Mouse (Mus musculus) embryonic facial prominence, embryonic 14.5 days (tissue): Measurements from ENCODE around the gene Gm44965. TPM values are rescaled to one million over a fixed set of nuclear protein-coding genes. Genes with fewer than 3 reads are reported as not detected.
A peak's percentile ranks its signal among the peaks of the same experiment; 100 is the strongest.

Experiments used
- ATAC-seq: fragments of 200-750 bp; cut with Nextera tagmentation; 2 replicates; pipeline ENCODE4 v1.8.0; 2017; ENCODE audit warnings: low read depth, moderate number of reproducible peaks, moderate TSS enrichment
- DNase-seq: peaks from one replicate; pipeline ENCODE4 v3.0.0-alpha.2; 2015; ENCODE audit warnings: low spot score
- H3K27ac ChIP-seq: fragments of 300-500 bp; sonication (generic); replicated peaks from 2 replicates; pipeline ENCODE4 v1.5.1; 2014; ENCODE audit warnings: low read depth, mild to moderate bottlenecking, low read length, moderate library complexity
- H3K27me3 ChIP-seq: fragments of 300-500 bp; sonication (generic); replicated peaks from 2 replicates; pipeline ENCODE4 v1.6.1; 2014; ENCODE audit warnings: low read length; ENCODE audit not compliant: control insufficient read depth, insufficient read depth
- H3K36me3 ChIP-seq: fragments of 300-500 bp; sonication (generic); 2 replicates; pipeline ENCODE4 v1.6.1; 2014; ENCODE audit warnings: low read length, mixed read lengths; ENCODE audit not compliant: control insufficient read depth, insufficient read depth
- H3K4me1 ChIP-seq: fragments of 300-500 bp; sonication (generic); 2 replicates; pipeline ENCODE4 v1.6.1; 2014; ENCODE audit warnings: antibody characterized with exemption, low read length; ENCODE audit not compliant: control insufficient read depth, insufficient read depth
- H3K4me2 ChIP-seq: fragments of 300-500 bp; sonication (generic); 2 replicates; pipeline ENCODE4 v1.6.1; 2014; ENCODE audit warnings: low read depth, mild to moderate bottlenecking, low read length, moderate library complexity, mixed read lengths
- H3K4me3 ChIP-seq: fragments of 300-500 bp; sonication (generic); 2 replicates; pipeline ENCODE4 v1.5.1; 2014; ENCODE audit warnings: low read depth, mild to moderate bottlenecking, low read length
- H3K9ac ChIP-seq: fragments of 300-500 bp; sonication (generic); 2 replicates; pipeline ENCODE4 v1.6.1; 2014; ENCODE audit warnings: low read depth, mild to moderate bottlenecking, low read length, moderate library complexity, mixed read lengths
- H3K9me3 ChIP-seq: fragments of 300-500 bp; sonication (generic); 2 replicates; pipeline ENCODE4 v1.6.1; 2016; ENCODE audit warnings: low read length; ENCODE audit not compliant: control insufficient read depth
- WGBS: fragments of 180-500 bp; shearing (Covaris S2); extraction: QIAGEN DNeasy Blood & Tissue Kit; methylation state at CpG from one replicate; pipeline ENCODE4 v1.1.7; 2014; 5-methylcytosine and 5-hydroxymethylcytosine counted together
- polyA plus RNA-seq: library from polyadenylated mRNA; unstranded; fragments of >200 nt; fragmentation: Nextera tagmentation; extraction: Ambion mirVana; gene quantifications from 2 replicates; pipeline ENCODE4 v1.2.1, GENCODE M21; 2014

Gene Gm44965
- polyA plus RNA-seq, 1 experiment from 2014 or later: not detected

DNA sequence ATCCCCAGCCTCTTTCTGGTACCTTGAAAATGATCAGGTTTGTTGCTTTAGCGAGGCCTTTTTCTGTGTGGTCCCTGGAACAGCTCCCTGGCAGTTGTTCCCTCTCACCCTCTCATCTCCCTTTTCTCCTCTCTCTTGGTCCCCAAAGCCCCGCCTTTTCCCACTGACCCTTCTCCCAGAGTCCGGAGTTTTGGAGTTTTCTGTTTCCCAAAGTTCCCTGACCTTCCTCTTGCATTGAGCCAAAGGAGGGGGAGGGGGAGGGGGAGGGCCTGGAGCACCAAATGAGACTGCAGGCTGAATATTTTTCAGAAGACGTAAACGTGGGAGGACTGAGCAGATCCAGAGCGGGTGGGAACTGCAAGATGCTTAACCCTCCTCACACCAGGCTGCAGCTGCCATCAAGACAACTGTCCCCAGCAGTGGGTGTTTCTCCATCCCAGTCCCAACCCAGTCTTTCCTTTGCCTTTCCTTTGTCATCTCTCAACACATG, 21.1 kb upstream of the Gm44965 start, which contains the start of gene Rarres2:
Gene Rarres2 (minus strand): TSS at position 218 of the 490 bp plus-strand sequence.
- 0 out of 2 replicates have a peak within 1 kb of the TSS, but pooled peaks have one; percentile 12 for H3K4me2 ChIP-seq
- peaks cover 10% of the 10 kb centered on the region for H3K4me1 ChIP-seq
- 18% methylated on average over 6 of the region's 6 CpGs for WGBS
- DNase-seq: peak; percentile 75
- no peak within 1 kb of the TSS for H3K4me3 ChIP-seq
- peak within 1 kb of the TSS; percentile 46 for H3K27ac ChIP-seq
- no peaks in the 10 kb centered on the region for H3K27me3 ChIP-seq
- ATAC-seq: peak; percentile 45; the same call in 1 of the 2 replicates
- no peaks in the 10 kb centered on the region for H3K36me3 ChIP-seq
- H3K9me3 ChIP-seq: no peaks in the 10 kb centered on the region
- H3K9ac ChIP-seq: no peak within 1 kb of the TSS

DNA sequence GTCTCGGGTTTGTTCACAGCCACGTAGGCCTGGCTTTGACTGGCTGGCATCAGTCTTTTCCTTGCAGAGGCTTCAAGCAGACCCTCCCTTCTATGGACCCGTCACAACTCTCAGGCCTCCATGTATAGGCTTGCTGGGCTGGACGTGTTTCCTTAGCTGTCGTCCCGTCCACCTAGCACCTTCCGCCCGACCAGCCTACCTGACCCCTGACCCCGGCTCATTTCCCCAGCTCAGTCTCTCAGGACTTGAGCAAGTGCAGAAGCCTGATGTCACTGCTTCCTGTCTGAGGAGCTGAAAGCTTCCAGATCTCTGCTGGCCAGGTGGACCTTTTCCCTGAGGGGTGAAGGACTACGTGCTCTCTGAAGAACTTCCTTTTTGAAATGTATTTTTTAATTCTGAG, 20.5 kb upstream of the Gm44965 start:
- no peak overlapping the region for H3K4me3 ChIP-seq
- H3K9me3 ChIP-seq: no peaks in the 10 kb centered on the region
- no peak overlapping the region for H3K4me2 ChIP-seq
- peak; percentile 33 for DNase-seq
- H3K27ac ChIP-seq: no peak overlapping the region
- H3K27me3 ChIP-seq: no peaks in the 10 kb centered on the region
- H3K9ac ChIP-seq: no peak overlapping the region
- WGBS: 32% methylated on average over 10 of the region's 10 CpGs
- ATAC-seq: no peak; the same call in 1 of the 2 replicates
- H3K4me1 ChIP-seq: peaks cover 10% of the 10 kb centered on the region
- no peaks in the 10 kb centered on the region for H3K36me3 ChIP-seq

DNA sequence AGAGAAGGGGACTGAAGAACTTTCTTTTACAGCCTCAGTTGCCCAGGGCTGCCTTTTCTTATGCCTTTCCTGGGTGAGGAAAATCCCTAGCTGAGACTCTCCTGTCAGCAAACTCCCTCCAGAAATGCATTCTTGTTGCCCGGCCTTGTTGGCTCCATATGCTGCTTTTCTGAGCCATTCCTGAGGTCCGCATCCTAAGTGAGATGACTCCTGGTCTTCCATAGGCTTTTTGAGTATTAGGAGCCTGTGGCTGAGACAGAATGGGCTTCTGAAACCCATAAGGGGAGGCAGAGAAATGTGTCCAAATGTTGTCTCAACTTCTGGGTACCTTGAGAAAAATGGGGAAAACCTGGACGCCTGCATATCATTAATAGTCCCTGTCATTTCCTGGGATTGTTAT, 19.8 kb upstream of the Gm44965 start:
- Histone ChIP-seq H3K27ac (no peak overlapping the region), H3K36me3 (no peaks in the 10 kb centered on the region), H3K9me3 (no peaks in the 10 kb centered on the region), H3K9ac (no peak overlapping the region), H3K4me2 (no peak overlapping the region), H3K4me3 (no peak overlapping the region), H3K27me3 (no peaks in the 10 kb centered on the region), H3K4me1 (peaks cover 10% of the 10 kb centered on the region)
- DNase-seq (no peak), ATAC-seq (no peak)
- WGBS: 65% methylated on average over 3 of the region's 3 CpGs

DNA sequence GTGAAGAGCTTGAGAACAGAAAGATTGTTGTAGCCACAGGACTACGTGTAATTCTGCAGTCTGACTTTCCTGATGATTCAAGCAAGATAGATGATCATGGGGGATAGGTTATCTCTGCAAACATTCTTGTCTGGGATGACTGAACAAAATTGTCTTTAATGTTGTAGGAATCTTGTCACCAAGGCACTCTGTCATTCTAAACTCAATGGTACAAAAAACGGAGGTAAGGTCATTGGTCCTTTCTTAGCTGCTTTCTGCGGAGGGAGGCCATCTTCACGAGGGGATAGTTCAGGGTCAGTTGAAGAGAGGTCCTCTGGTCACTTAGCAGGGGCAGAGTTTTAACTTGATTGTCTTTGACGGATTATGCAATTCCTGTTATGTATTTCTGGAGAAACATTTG, 15.0 kb upstream of the Gm44965 start:
- ATAC-seq (no peak), DNase-seq (no peak)
- Histone ChIP-seq H3K9ac (no peak overlapping the region), H3K27ac (0 out of 2 replicates have a peak overlapping the region, but pooled peaks have one; percentile 2), H3K9me3 (no peaks in the 10 kb centered on the region), H3K27me3 (no peaks in the 10 kb centered on the region), H3K4me2 (no peak overlapping the region), H3K4me3 (no peak overlapping the region), H3K36me3 (no peaks in the 10 kb centered on the region), H3K4me1 (peaks cover 4% of the 10 kb centered on the region; the same call in 1 of the 2 replicates)
- 55% methylated on average over 5 of the region's 5 CpGs for WGBS

DNA sequence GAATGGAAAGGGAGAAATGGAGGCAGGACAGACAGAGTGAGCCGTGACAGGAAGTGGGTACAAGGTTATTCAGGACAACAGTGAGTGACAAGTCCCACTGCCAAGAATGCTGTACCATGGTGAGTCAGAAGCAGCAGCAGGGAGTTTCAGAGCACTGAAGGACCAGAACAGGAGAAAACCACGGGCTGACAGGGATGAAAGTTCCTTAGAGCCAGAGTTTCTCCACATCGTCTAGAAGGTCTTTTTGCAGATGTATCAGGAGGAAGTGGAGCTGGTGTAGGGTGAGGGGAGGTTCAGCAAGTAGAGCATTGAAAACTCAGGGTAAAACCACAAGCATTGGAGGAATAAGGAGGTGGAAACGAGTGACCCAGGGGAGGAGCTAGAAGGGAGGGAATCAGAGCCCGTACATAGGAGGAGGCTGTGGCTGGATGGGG, 14.5 kb upstream of the Gm44965 start:
- H3K27me3 ChIP-seq: no peaks in the 10 kb centered on the region
- H3K27ac ChIP-seq: 0 out of 2 replicates have a peak overlapping the region, but pooled peaks have one; percentile 2
- 17% methylated on average over 5 of the region's 5 CpGs for WGBS
- H3K9me3 ChIP-seq: no peaks in the 10 kb centered on the region
- ATAC-seq (peak; percentile 53; the same call in 1 of the 2 replicates), DNase-seq (peak; percentile 36)
- no peaks in the 10 kb centered on the region for H3K36me3 ChIP-seq
- no peak overlapping the region for H3K9ac ChIP-seq
- H3K4me3 ChIP-seq: no peak overlapping the region
- peaks cover 4% of the 10 kb centered on the region; the same call in 1 of the 2 replicates for H3K4me1 ChIP-seq
- H3K4me2 ChIP-seq: 0 out of 2 replicates have a peak overlapping the region, but pooled peaks have one; percentile 12

DNA sequence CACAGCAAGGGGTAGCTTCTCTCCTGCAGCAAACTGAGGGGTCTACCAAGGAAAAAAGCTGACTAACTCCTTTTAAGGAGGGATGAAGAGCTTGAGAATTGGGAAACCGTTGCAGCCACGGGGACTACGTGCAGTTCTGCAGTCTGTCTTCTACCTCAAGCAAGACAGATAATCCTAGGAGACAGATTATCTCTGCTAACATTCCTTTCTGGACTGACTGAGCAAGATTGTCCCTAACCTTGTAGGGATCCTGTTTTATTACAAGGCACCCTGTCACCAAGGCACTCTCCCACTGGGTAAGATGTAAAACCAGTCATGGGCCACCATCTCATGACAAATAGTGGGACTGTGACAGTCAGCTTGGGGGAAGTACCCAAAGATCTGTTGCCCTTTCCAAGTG, 12.5 kb upstream of the Gm44965 start:
- H3K27ac ChIP-seq: no peak overlapping the region
- no peaks in the 10 kb centered on the region for H3K36me3 ChIP-seq
- ATAC-seq (no peak), DNase-seq (no peak)
- no peaks in the 10 kb centered on the region for H3K27me3 ChIP-seq
- 40% methylated on average over 3 of the region's 3 CpGs for WGBS
- H3K4me3 ChIP-seq: no peak overlapping the region
- peaks cover 4% of the 10 kb centered on the region; the same call in 1 of the 2 replicates for H3K4me1 ChIP-seq
- H3K4me2 ChIP-seq: no peak overlapping the region
- no peaks in the 10 kb centered on the region for H3K9me3 ChIP-seq
- no peak overlapping the region for H3K9ac ChIP-seq

DNA sequence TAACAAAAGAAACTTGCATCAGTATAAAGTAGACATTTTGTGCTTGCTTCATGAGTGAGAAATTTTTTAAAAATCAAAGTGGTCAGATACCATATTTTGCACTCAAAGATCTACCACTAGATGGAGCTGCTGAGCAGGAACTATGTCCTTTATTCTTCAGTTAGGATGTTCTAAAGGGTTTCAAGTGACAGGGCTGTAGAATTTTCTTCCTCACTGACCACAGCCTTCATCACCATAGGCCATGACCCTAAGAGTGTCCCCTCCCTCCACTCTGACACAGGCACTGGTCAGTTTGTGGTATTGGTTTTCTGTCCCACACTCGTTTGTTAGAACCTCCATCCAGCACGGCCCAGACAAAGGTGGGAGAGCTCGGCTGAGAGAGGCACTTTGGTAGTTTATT, 11.7 kb upstream of the Gm44965 start:
- Histone ChIP-seq H3K4me1 (peaks cover 4% of the 10 kb centered on the region; the same call in 1 of the 2 replicates), H3K9ac (no peak overlapping the region), H3K27ac (no peak overlapping the region), H3K27me3 (no peaks in the 10 kb centered on the region), H3K4me2 (no peak overlapping the region), H3K36me3 (no peaks in the 10 kb centered on the region), H3K9me3 (no peaks in the 10 kb centered on the region), H3K4me3 (no peak overlapping the region)
- DNase-seq: peak; percentile 65
- no peak for ATAC-seq
- 74% methylated on average over 3 of the region's 3 CpGs for WGBS

DNA sequence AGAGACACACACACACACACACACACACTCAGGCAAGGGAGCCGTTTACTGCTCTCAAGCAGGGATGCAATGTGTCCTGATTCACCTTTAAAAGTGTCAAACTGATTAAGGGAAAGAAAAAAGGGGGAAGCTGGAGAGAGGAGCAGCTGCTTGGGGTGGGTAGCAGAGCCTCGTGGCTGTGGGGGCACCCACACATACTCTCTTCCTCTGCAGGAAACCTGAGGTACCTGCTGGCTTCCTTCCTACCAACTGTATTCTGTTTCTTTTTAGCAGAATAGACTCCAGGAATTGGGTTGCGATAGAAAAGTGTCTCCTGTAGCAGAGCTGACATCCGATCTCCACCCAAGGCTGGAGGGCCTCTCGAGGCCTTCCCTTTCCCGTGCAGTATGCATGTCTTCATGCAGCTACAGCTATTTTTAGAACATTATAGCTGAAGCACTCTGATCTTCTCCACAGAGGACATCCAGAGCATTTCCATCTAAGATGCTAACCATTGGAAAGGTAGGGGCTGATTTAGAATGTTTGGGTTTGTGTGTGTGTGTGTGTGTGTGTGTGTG, 4.5 kb upstream of the Gm44965 start, which contains the start of gene Gm45021:
Gene Gm45021 (plus strand): TSS at position 417 of the 557 bp plus-strand sequence.
- 16% methylated on average over 6 of the region's 6 CpGs for WGBS
- Histone ChIP-seq H3K4me1 (peaks cover 14% of the 10 kb centered on the region), H3K4me2 (no peak within 1 kb of the TSS), H3K36me3 (no peaks in the 10 kb centered on the region), H3K27me3 (no peaks in the 10 kb centered on the region), H3K27ac (peak within 1 kb of the TSS; percentile 36), H3K9ac (peak within 1 kb of the TSS; percentile 1; the same call in 1 of the 2 replicates), H3K4me3 (no peak within 1 kb of the TSS), H3K9me3 (no peaks in the 10 kb centered on the region)
- DNase-seq (peak; percentile 75), ATAC-seq (0 out of 2 replicates have a peak, but pooled peaks have one; percentile 19)
